Mouse (Mus musculus) C2C12 (cell line): ENCODE data around the gene Trp53.

Source experiments
- CEBPB ChIP-seq: IDR thresholded peaks from one replicate; pipeline ENCODE4 v1.6.1; 2011; ENCODE audit warnings: low read depth, mild to moderate bottlenecking, control low read depth, moderate library complexity
- CTCF ChIP-seq: IDR thresholded peaks from one replicate; pipeline ENCODE4 v1.5.1; 2011; ENCODE audit not compliant: control insufficient read depth, insufficient read depth, insufficient read length
- MAX ChIP-seq: IDR thresholded peaks from one replicate; pipeline ENCODE4 v1.6.1; 2011; ENCODE audit warnings: mild to moderate bottlenecking, control low read depth
- MYOD1 ChIP-seq: IDR thresholded peaks from one replicate; pipeline ENCODE4 v1.6.1; 2011; ENCODE audit warnings: low read depth; ENCODE audit not compliant: control insufficient read depth, insufficient read length
- MYOG ChIP-seq: IDR thresholded peaks from one replicate; pipeline ENCODE4 v1.6.1; 2011; ENCODE audit not compliant: control insufficient read depth, insufficient read length; ENCODE audit errors: extremely low read depth
- USF1 ChIP-seq: IDR thresholded peaks from one replicate; pipeline ENCODE4 v1.6.1; 2011; ENCODE audit warnings: low read depth, mild to moderate bottlenecking, control low read depth, moderate library complexity

DNA sequence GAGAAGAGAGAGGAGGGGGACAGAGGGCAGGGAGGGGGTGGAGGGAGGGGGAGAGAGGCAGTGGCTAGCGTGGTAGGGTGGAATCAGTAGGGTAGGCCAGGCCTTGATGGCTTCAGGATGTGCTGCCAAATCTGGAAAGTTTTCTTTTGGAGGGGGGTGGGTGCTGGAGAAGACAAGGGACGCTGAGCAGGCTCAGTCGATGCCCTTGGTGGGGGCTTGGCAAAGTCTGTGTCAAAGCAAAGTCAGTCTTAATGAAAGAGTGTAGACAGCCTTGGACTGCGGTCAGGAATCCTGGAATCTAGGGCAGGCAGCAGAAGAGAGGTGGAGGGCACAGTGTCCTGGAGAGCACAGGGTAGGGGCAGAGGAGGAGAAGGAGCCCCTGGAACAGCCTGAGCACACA is 30.7 kb downstream of the Trp53 start:
- TF ChIP-seq CTCF (no peak), MYOG (no peak), USF1 (no peak), MAX (no peak), CEBPB (no peak), MYOD1 (no peak)
